ENCODE assay signal across 24 mouse cellular contexts in genomic region chrX:12192343-12192742, GRCm38 (mm10).
"Had no signal": no experiment of that assay in that cellular context is flagged by ENCODE, and none has a peak within 500 bp of the region (broad histone marks: within the 10 kb centered on the region; RNA-seq: fewer than 3 reads in every experiment).

No protein-coding gene starts in this region.

- H3K4me3 ChIP-seq: heart, adult 2 months; heart, embryonic 13.5 days; heart, embryonic 15.5 days; hindbrain, embryonic 10.5 days; hindbrain, embryonic 12.5 days; intestine, embryonic 15.5 days; kidney, embryonic 15.5 days; limb, embryonic 10.5 days; limb, embryonic 12.5 days; liver, embryonic 13.5 days; liver, embryonic 15.5 days had no signal

- DNase-seq: gastrocnemius, postnatal 10 days; gastrocnemius, postnatal 25 days; heart, postnatal 4 days; kidney, adult 18-20 months; kidney, adult 9 months; kidney, postnatal 14 days; kidney, postnatal 36 days; layer of hippocampus, adult 9-11 months; layer of hippocampus, postnatal 36 days; liver; liver, embryonic 13.5 days; liver, postnatal 0 days had no signal

- H3K27ac ChIP-seq: heart, adult 2 months; heart, embryonic 13.5 days; heart, embryonic 15.5 days; hindbrain, embryonic 10.5 days; hindbrain, embryonic 12.5 days; hindbrain, embryonic 14.5 days; intestine, embryonic 15.5 days; kidney, embryonic 15.5 days; kidney, postnatal 0 days; limb, embryonic 10.5 days; limb, embryonic 12.5 days; liver, embryonic 13.5 days; liver, embryonic 15.5 days had no signal
